12 mouse cellular contexts compared by ENCODE assay signal in the genomic region with DNA sequence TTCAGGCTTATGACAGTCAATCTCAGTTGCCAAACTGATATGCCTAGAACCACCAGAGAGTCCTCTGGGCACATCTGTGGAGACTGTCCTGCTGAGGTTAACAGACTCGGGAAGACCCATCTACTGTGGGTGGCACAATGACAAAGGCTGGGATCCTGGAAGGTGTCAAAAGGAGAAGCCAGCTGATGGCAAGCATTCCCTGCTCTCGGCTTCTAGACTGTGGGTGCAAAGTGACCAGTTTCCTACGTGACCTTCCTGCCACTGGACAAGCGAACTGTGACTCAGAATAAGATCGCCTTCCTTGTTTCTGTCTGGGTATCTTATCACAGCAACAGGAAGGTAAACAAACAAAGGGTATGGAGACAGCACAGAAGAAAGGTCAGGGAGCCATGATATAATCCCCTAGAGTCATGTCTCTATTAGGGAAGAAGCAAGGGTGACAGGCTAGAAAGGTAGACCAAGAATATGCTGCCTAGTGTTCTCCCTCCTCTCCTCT. TPM values are rescaled to one million over a fixed set of nuclear protein-coding genes. Genes with fewer than 3 reads are reported as not detected.
DNase-seq lines count a peak whose midpoint lies in the region; ATAC-seq lines count a peak whose summit lies in the region.
"Had no signal": no experiment of that assay in that cellular context is flagged by ENCODE, and none has a peak within 500 bp of the region (broad histone marks: within the 10 kb centered on the region; RNA-seq: fewer than 3 reads in every experiment).

No protein-coding gene starts in this region.

- H3K27me3 ChIP-seq in heart, embryonic 10.5 days (ENCODE audit: insufficient read depth, poor library complexity, severe bottlenecking) = no peaks in the 10 kb centered on the region
- no peaks in the 10 kb centered on the region for H3K27me3 ChIP-seq in midbrain, embryonic 10.5 days (ENCODE audit: low read depth, poor library complexity, severe bottlenecking)
- no peaks in the 10 kb centered on the region for H3K27me3 ChIP-seq in midbrain, embryonic 11.5 days (ENCODE audit: control insufficient read depth, insufficient read depth, low read length)

- H3K36me3 ChIP-seq in heart, embryonic 10.5 days = peaks cover 30% of the 10 kb centered on the region
- H3K36me3 ChIP-seq in midbrain, embryonic 10.5 days = peaks cover 35% of the 10 kb centered on the region
- no peaks in the 10 kb centered on the region for H3K36me3 ChIP-seq in midbrain, embryonic 11.5 days (ENCODE audit: control insufficient read depth, insufficient read depth, low read length)

- ATAC-seq in midbrain, embryonic 11.5 days (ENCODE audit: low FRiP score) = no peak
- ATAC-seq: activated CD4-positive, CD25-positive, alpha-beta regulatory T cell, adult 4 months had no signal

- no peak overlapping the region for H3K27ac ChIP-seq in heart, embryonic 10.5 days
- no peak overlapping the region for H3K27ac ChIP-seq in midbrain, embryonic 10.5 days (replicated peaks)
- no peak overlapping the region for H3K27ac ChIP-seq in midbrain, embryonic 11.5 days (ENCODE audit: low read depth, low read length)

- no peak overlapping the region for H3K4me2 ChIP-seq in midbrain, embryonic 11.5 days

- peaks cover 13% of the 10 kb centered on the region for H3K4me1 ChIP-seq in heart, embryonic 10.5 days
- peaks cover 19% of the 10 kb centered on the region for H3K4me1 ChIP-seq in midbrain, embryonic 10.5 days
- H3K4me1 ChIP-seq in midbrain, embryonic 11.5 days (ENCODE audit: control insufficient read depth, insufficient read depth, low read length) = peaks cover 6% of the 10 kb centered on the region; the same call in 1 of the 2 replicates

- intact Hi-C loops in heart, postnatal 10 days (cut with DNase I) = no loop called here

- 16% methylated on average over 5 of the region's 5 CpGs for WGBS in heart, embryonic 10.5 days
- WGBS in midbrain, embryonic 10.5 days = 67% methylated on average over 5 of the region's 5 CpGs
- WGBS in midbrain, embryonic 11.5 days = 70% methylated on average over 5 of the region's 5 CpGs

- no peak for DNase-seq in heart, embryonic 10.5 days (ENCODE audit: low spot score)
- DNase-seq in heart, postnatal 10 days = no peak
- no peak for DNase-seq in midbrain, embryonic 10.5 days (ENCODE audit: low spot score)
- no peak for DNase-seq in midbrain, embryonic 11.5 days (ENCODE audit: low spot score, missing footprints)
- DNase-seq in lung, postnatal 10 days = peak; percentile 8
- no peak for DNase-seq in thymus, postnatal 4 days
- no peak for DNase-seq in cerebellum, postnatal 25 days
- no peak for DNase-seq in cerebellum, adult 9-11 months
- DNase-seq: cerebellum, adult 8-10 months; kidney, postnatal 4 days; right cerebral cortex, postnatal 4 days had no signal

- H3K9me3 ChIP-seq in heart, embryonic 10.5 days = no peaks in the 10 kb centered on the region
- no peaks in the 10 kb centered on the region for H3K9me3 ChIP-seq in midbrain, embryonic 10.5 days (replicated peaks)
- H3K9me3 ChIP-seq in midbrain, embryonic 11.5 days (ENCODE audit: control insufficient read depth, low read length) = no peaks in the 10 kb centered on the region

- H3K9ac ChIP-seq in midbrain, embryonic 11.5 days (ENCODE audit: low read length) = no peak overlapping the region

- peak overlapping the region; percentile 78; the same call in 1 of the 2 replicates for H3K4me3 ChIP-seq in heart, embryonic 10.5 days
- peak overlapping the region; percentile 79; the same call in 1 of the 2 replicates for H3K4me3 ChIP-seq in midbrain, embryonic 10.5 days
- H3K4me3 ChIP-seq in midbrain, embryonic 11.5 days (ENCODE audit: low read depth, low read length) = no peak overlapping the region

RNA-seq across cellular contexts. Expression of a gene that starts 1.4 kb away (rescaled TPM):
- 68.2 and 75.6 TPM in 2 replicates for polyA plus RNA-seq in heart, embryonic 10.5 days (2016; fragmentation: Nextera tagmentation; extraction: Ambion mirVana)
- 10 to 100 TPM; 44.7 to 49.5 TPM for total RNA-seq in heart, postnatal 10 days (2021)
- 71.8 and 81.6 TPM in 2 replicates for polyA plus RNA-seq in midbrain, embryonic 10.5 days (2016; fragmentation: Nextera tagmentation; extraction: Ambion mirVana)
- 52.5 and 56.4 TPM in 2 replicates for polyA plus RNA-seq in midbrain, embryonic 11.5 days (2014; fragmentation: Nextera tagmentation; extraction: Ambion mirVana)

RNA-seq across cellular contexts. Expression of a gene that starts 1.5 kb away (rescaled TPM):
- polyA plus RNA-seq in heart, embryonic 10.5 days (2016; fragmentation: Nextera tagmentation; extraction: Ambion mirVana) = 32.9 and 40.8 TPM in 2 replicates
- total RNA-seq in heart, postnatal 10 days (2021) = 10 to 100 TPM; 23.9 to 24.2 TPM
- polyA plus RNA-seq in midbrain, embryonic 10.5 days (2016; fragmentation: Nextera tagmentation; extraction: Ambion mirVana) = 57.8 and 57.9 TPM in 2 replicates
- 61.9 and 66.0 TPM in 2 replicates for polyA plus RNA-seq in midbrain, embryonic 11.5 days (2014; fragmentation: Nextera tagmentation; extraction: Ambion mirVana)
